Mouse (Mus musculus) gastrocnemius, adult 18-20 months (tissue): ENCODE results near the gene Epb41l3. TPM values are rescaled to one million over a fixed set of nuclear protein-coding genes. Genes with fewer than 3 reads are reported as not detected.

Experiments used
- DNase-seq: peaks from one replicate; pipeline ENCODE4 v3.0.0; 2021; ENCODE audit warnings: low spot score
- long read RNA-seq, 2 experiments: library from polyadenylated mRNA; stranded (forward); transcript quantifications; one replicate each; pipeline ENCODE4 v2.0.0; 2021
- total RNA-seq, 2 experiments: library from RNA; stranded (reverse); gene quantifications; 2 replicates each; pipeline ENCODE4 v1.2.3; 2021

The Epb41l3 gene
- 1 to 10 TPM; 1.8 to 2.6 TPM for total RNA-seq
- long read RNA-seq, experiment 1, partial matches to known transcripts = 0 of 1 reads
- long read RNA-seq, experiment 1, other reads (novel, unspliced or antisense) = 1 of 1 reads
- long read RNA-seq, experiment 2, partial matches to known transcripts = 0 of 1 reads
- long read RNA-seq, experiment 2, other reads (novel, unspliced or antisense) = 1 of 1 reads

- peak; percentile 32 for DNase-seq
These were observed at the start of gene Epb41l3 for GRCm38 (mm10) chr17:69075501-69076237. Gene Epb41l3 (plus strand): TSS chr17:69075683.

GRCm38 (mm10) chr17:69038760-69039675, 36.5 kb upstream of the Epb41l3 start:
- no peak for DNase-seq

GRCm38 (mm10) chr17:69041516-69041915, 34.0 kb upstream of the Epb41l3 start:
- no peak for DNase-seq

GRCm38 (mm10) chr17:69048826-69049225, 26.7 kb upstream of the Epb41l3 start:
- no peak for DNase-seq

- no peak for DNase-seq
These were observed 21.5 kb upstream of the Epb41l3 start for GRCm38 (mm10) chr17:69054029-69054428.

- no peak for DNase-seq
These were observed 15.7 kb upstream of the Epb41l3 start for GRCm38 (mm10) chr17:69059760-69060159.

GRCm38 (mm10) chr17:69060388-69060787, 15.1 kb upstream of the Epb41l3 start:
- DNase-seq = no peak

- DNase-seq = no peak
These were observed 13.4 kb upstream of the Epb41l3 start for GRCm38 (mm10) chr17:69061883-69062745.

- DNase-seq = no peak
These were observed 7.3 kb upstream of the Epb41l3 start for GRCm38 (mm10) chr17:69067937-69068739.

GRCm38 (mm10) chr17:69074095-69074494, 1.4 kb upstream of the Epb41l3 start:
- DNase-seq = no peak

GRCm38 (mm10) chr17:69076238-69076625, 749 bp downstream of the Epb41l3 start:
- DNase-seq = peak; percentile 4

- no peak for DNase-seq
These were observed 1.5 kb downstream of the Epb41l3 start for GRCm38 (mm10) chr17:69076747-69077543.

- no peak for DNase-seq
These were observed 2.0 kb downstream of the Epb41l3 start for GRCm38 (mm10) chr17:69077544-69077920.

GRCm38 (mm10) chr17:69082316-69082715, 6.8 kb downstream of the Epb41l3 start:
- no peak for DNase-seq

GRCm38 (mm10) chr17:69091618-69092017, 16.1 kb downstream of the Epb41l3 start:
- no peak for DNase-seq

GRCm38 (mm10) chr17:69097068-69097467, 21.6 kb downstream of the Epb41l3 start:
- DNase-seq = no peak

- no peak for DNase-seq
These were observed 22.5 kb downstream of the Epb41l3 start for GRCm38 (mm10) chr17:69097955-69098354.

- DNase-seq = no peak
These were observed 27.8 kb downstream of the Epb41l3 start for GRCm38 (mm10) chr17:69103326-69103725.

GRCm38 (mm10) chr17:69105035-69105798, 29.7 kb downstream of the Epb41l3 start:
- DNase-seq = no peak
